Mouse (Mus musculus) kidney, adult 11 months (tissue): ENCODE measurements around the gene Slc7a6os.
"Not testable (repeated sequence)": the region's sequence is repeated elsewhere in the genome, so short reads cannot be mapped to it uniquely, and the experiment has no call there.

ENCODE experiments used
- DNase-seq: peaks from one replicate; pipeline ENCODE4 v3.0.0; 2022

Slc7a6os gene

GRCm38 (mm10) chr8:106210821-106211345 lies at the start of gene Slc7a6os, which contains the start of gene Prmt7:
Slc7a6os (minus strand) TSS chr8:106210935.
Prmt7 (plus strand) TSS chr8:106210936.
- peak; percentile 92 for DNase-seq

GRCm38 (mm10) chr8:106259579-106260255 lies 49.0 kb upstream of the Slc7a6os start:
- no peak for DNase-seq

- DNase-seq, result no peak
These were observed 47.4 kb upstream of the Slc7a6os start for GRCm38 (mm10) chr8:106258169-106258568.

- no peak for DNase-seq
These were observed 39.5 kb upstream of the Slc7a6os start for GRCm38 (mm10) chr8:106250186-106250585.

- DNase-seq, result peak; percentile 59
These were observed 26.4 kb upstream of the Slc7a6os start for GRCm38 (mm10) chr8:106237106-106237505.

- no peak for DNase-seq
These were observed 24.0 kb upstream of the Slc7a6os start for GRCm38 (mm10) chr8:106234567-106235261.

- DNase-seq, result no peak
These were observed 22.0 kb upstream of the Slc7a6os start for GRCm38 (mm10) chr8:106232751-106233150.

- no peak for DNase-seq
These were observed 20.8 kb upstream of the Slc7a6os start for GRCm38 (mm10) chr8:106231536-106231935.

- peak; percentile 19 for DNase-seq
These were observed 15.9 kb upstream of the Slc7a6os start for GRCm38 (mm10) chr8:106226589-106226988.

- DNase-seq, result no peak
These were observed 8.9 kb upstream of the Slc7a6os start for GRCm38 (mm10) chr8:106219620-106220019.

- no peak for DNase-seq
These were observed 3.2 kb upstream of the Slc7a6os start for GRCm38 (mm10) chr8:106213959-106214358.

- no peak for DNase-seq
These were observed 686 bp upstream of the Slc7a6os start for GRCm38 (mm10) chr8:106211421-106211820.

- DNase-seq, result no peak
These were observed 552 bp downstream of the Slc7a6os start for GRCm38 (mm10) chr8:106210035-106210731.

GRCm38 (mm10) chr8:106199596-106199995 lies 11.1 kb downstream of the Slc7a6os start:
- DNase-seq, result not testable (repeated sequence)

- no peak for DNase-seq
These were observed 12.0 kb downstream of the Slc7a6os start for GRCm38 (mm10) chr8:106198741-106199140.

GRCm38 (mm10) chr8:106194062-106194461 lies 16.7 kb downstream of the Slc7a6os start:
- no peak for DNase-seq

GRCm38 (mm10) chr8:106193162-106193561 lies 17.6 kb downstream of the Slc7a6os start:
- no peak for DNase-seq

- no peak for DNase-seq
These were observed 19.1 kb downstream of the Slc7a6os start for GRCm38 (mm10) chr8:106191639-106192038.

GRCm38 (mm10) chr8:106189162-106189561 lies 21.6 kb downstream of the Slc7a6os start:
- no peak for DNase-seq

GRCm38 (mm10) chr8:106186394-106186793 lies 24.3 kb downstream of the Slc7a6os start:
- no peak for DNase-seq

GRCm38 (mm10) chr8:106185628-106186270 lies 25.0 kb downstream of the Slc7a6os start:
- peak; percentile 35 for DNase-seq

GRCm38 (mm10) chr8:106178428-106178827 lies 32.3 kb downstream of the Slc7a6os start:
- no peak for DNase-seq

GRCm38 (mm10) chr8:106177594-106177993 lies 33.1 kb downstream of the Slc7a6os start:
- no peak for DNase-seq
